Mouse (Mus musculus) megakaryocyte, adult 5-6 weeks (primary cell): ENCODE data around the gene Nedd9. TPM values are rescaled to one million over a fixed set of nuclear protein-coding genes. Genes with fewer than 3 reads are reported as not detected.

Source experiments
- total RNA-seq, 2 experiments: library from RNA; stranded (forward) in 1 of 2; stranded (reverse) in 1 of 2; fragments of 153-499, 151-499 nt in 1 of 2; fragments of 221-1000, 200-1000 nt in 1 of 2; gene quantifications; 2 replicates each; pipeline versions ENCODE4 v1.2.3 to v1.2.4; 2015 to 2017

The Nedd9 gene
- total RNA-seq, 2 experiments from 2014 or later = 50.6 to 74.0 TPM

Other genes starting within 250 kb of the Nedd9 start
- 8.8 and 12.4 TPM in 2 replicates for gene Smim13, start 237.5 kb downstream of the Nedd9 start, total RNA-seq (2015)
- gene Smim13, start 237.5 kb downstream of the Nedd9 start, total RNA-seq (2017) = 8.5 and 9.9 TPM in 2 replicates
- not detected in 2 replicates for gene Gm17364, start 213.4 kb downstream of the Nedd9 start, total RNA-seq (2015)
- gene Gm17364, start 213.4 kb downstream of the Nedd9 start, total RNA-seq (2017) = not detected in 2 replicates
- gene Tmem170b, start 118.5 kb upstream of the Nedd9 start, total RNA-seq (2015) = 34.9 and 41.4 TPM in 2 replicates
- 26.7 and 31.3 TPM in 2 replicates for gene Tmem170b, start 118.5 kb upstream of the Nedd9 start, total RNA-seq (2017)